Mouse (Mus musculus) liver, embryonic 14 days (tissue): Measurements from ENCODE around the gene 1700102P08Rik. TPM values are rescaled to one million over a fixed set of nuclear protein-coding genes. Genes with fewer than 3 reads are reported as not detected.

Experiments
- polyA plus RNA-seq: library from polyadenylated mRNA; depleted of rRNA; stranded (reverse); fragments of >200 nt; gene quantifications from 2 replicates; pipeline ENCODE4 v1.2.3, GENCODE M21; 2012; rRNA removed

The 1700102P08Rik gene
- 0.36 and 0.61 TPM in 2 replicates for polyA plus RNA-seq

DNA sequence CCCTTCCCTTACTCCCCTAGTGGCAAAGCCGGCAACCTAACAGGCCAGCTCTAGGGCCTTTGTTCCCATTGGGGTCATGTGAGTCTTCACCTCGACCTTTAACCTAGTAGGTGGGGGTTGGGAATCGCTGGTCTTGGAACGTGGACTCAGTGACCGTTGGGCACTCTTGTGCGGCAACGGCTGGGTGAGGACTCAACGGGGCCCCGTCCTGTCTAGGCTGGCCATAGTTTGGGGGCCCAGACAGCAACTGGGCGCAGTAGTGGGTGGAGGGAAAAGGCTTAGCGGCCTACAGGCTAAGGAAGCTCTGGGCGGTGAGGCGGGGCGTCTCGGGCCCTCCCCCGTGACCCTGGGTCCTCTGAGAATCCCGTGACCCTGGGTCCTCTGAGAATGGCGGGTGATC is at the start of gene 1700102P08Rik:
Gene 1700102P08Rik, plus strand, starts transcription at position 130 of the 400 bp plus-strand sequence.

DNA sequence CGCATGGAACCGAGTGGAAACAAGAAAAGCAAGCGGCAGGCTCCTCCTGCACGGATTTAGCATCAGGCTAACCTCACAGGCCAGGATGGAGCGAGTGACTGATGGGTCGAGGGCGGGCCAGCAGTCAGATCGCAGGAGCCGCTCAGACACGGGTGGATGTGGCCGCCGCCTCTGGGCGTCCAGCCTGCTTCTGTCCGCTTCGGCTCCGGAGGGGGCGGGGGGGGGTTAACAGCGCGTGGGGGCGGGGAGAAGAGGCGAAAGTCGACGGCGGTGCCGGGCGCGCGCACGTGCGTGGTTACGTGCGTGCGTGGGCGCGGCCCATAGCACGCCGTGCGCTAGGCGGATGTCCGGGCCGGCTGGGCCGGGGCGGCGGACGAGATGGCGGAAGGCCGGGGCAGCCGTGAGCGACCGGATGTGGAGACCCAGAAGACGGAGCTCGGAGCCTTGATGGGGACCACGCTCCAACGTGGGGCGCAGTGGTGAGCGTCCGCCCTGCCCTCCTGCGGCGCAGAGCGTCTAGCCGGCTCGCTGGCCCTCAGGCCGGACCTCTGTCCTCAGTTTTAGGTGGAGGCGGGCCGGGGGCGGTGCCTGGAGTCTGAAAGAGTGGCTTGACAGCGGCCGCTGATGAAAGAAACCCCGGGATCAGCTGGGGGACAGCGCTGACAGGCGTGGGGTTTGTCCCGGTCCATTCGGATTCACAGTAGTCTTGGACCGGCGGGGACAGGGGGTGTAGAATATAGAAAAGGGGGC is 44.9 kb upstream of the 1700102P08Rik start, which contains the start of gene Usp4:
Gene Usp4, plus strand, starts transcription at position 314 of the 750 bp plus-strand sequence.

DNA sequence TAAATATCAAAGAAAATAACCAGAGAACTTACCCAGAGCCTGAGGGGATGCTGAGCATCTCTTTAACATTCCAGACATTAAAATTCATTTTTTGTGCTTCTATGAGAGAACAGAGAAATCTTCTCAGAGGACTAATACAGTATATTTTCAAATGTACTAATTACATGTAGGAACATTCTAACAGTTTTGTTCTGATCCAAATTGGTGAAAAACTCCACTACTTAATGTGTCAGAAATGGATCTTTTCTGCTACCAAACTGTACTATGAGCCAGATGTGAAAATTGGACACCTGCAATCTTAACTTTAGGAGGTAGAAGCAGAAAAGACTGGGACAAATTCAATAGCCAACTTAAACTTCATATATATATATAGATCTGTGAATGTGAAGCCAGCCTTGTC is 35.8 kb downstream of the 1700102P08Rik start, which contains the start of gene Ccdc36:
Gene Ccdc36, minus strand, starts transcription at position 101 of the 400 bp plus-strand sequence.

DNA sequence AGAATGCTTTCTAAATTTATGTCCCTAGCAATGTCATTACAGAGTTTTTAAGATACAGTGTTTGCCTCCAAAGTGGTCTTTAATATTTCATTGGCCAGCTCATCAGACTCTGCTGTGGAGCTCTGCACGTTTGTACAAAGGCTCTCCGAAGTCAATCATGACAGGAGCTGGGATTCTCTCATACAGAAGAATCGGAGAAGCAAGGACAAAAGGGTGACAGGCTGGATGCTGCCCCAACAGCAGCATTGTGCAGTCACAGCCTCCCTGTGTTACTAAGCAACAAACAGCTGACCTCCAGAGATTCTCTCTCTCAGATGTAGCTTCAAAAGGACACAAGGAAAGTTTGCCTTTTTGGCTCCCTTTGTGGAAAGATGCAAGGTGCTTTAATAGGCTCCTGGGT is 43.6 kb downstream of the 1700102P08Rik start, which contains the start of gene BC048562:
Gene BC048562, plus strand, starts transcription at position 301 of the 400 bp plus-strand sequence.

Other genes starting within 250 kb of the 1700102P08Rik start
- gene Bsn, start 202.4 kb upstream of the 1700102P08Rik start, polyA plus RNA-seq, result 0.86 and 0.89 TPM in 2 replicates
- 4.5 and 5.6 TPM in 2 replicates for gene Dag1, start 128.8 kb upstream of the 1700102P08Rik start, polyA plus RNA-seq
- gene Nicn1, start 102.4 kb upstream of the 1700102P08Rik start, polyA plus RNA-seq, result 2.7 and 3.1 TPM in 2 replicates
- gene Amt, start 96.0 kb upstream of the 1700102P08Rik start, polyA plus RNA-seq, result 6.6 and 7.8 TPM in 2 replicates
- gene Rhoa, start 86.7 kb upstream of the 1700102P08Rik start, polyA plus RNA-seq, result 77.4 and 89.7 TPM in 2 replicates
- gene Tcta, start 86.6 kb upstream of the 1700102P08Rik start, polyA plus RNA-seq, result 8.4 and 10.7 TPM in 2 replicates
- 3,245 and 3,712 TPM in 2 replicates for gene Gpx1, start 53.9 kb upstream of the 1700102P08Rik start, polyA plus RNA-seq
- gene Usp4, start 45.0 kb upstream of the 1700102P08Rik start, polyA plus RNA-seq, result 36.5 and 40.0 TPM in 2 replicates
- 0.17 TPM in 2 replicates for gene Ccdc36, start 35.7 kb downstream of the 1700102P08Rik start, polyA plus RNA-seq
- gene BC048562, start 43.7 kb downstream of the 1700102P08Rik start, polyA plus RNA-seq, result not detected in 2 replicates
- gene Ccdc71, start 67.7 kb downstream of the 1700102P08Rik start, polyA plus RNA-seq, result 9.1 and 10.2 TPM in 2 replicates
- gene Klhdc8b, start 68.8 kb downstream of the 1700102P08Rik start, polyA plus RNA-seq, result 10.9 and 12.7 TPM in 2 replicates
- 7.2 and 7.9 TPM in 2 replicates for gene Lamb2, start 86.9 kb downstream of the 1700102P08Rik start, polyA plus RNA-seq
- 29.8 and 34.1 TPM in 2 replicates for gene Usp19, start 97.8 kb downstream of the 1700102P08Rik start, polyA plus RNA-seq
- gene Qars, start 114.9 kb downstream of the 1700102P08Rik start, polyA plus RNA-seq, result 97.1 and 108 TPM in 2 replicates
- 36.9 and 46.0 TPM in 2 replicates for gene Qrich1, start 124.0 kb downstream of the 1700102P08Rik start, polyA plus RNA-seq
- 120 and 136 TPM in 2 replicates for gene Impdh2, start 167.5 kb downstream of the 1700102P08Rik start, polyA plus RNA-seq
- 9.9 and 11.3 TPM in 2 replicates for gene Ndufaf3, start 174.6 kb downstream of the 1700102P08Rik start, polyA plus RNA-seq
- gene Dalrd3, start 177.1 kb downstream of the 1700102P08Rik start, polyA plus RNA-seq, result 38.4 and 45.4 TPM in 2 replicates
- 7.5 and 8.5 TPM in 2 replicates for gene Wdr6, start 185.9 kb downstream of the 1700102P08Rik start, polyA plus RNA-seq
- gene P4htm, start 204.9 kb downstream of the 1700102P08Rik start, polyA plus RNA-seq, result 0.63 and 0.67 TPM in 2 replicates